Mouse (Mus musculus): ENCODE measurements around the gene Glrx.

DNA sequence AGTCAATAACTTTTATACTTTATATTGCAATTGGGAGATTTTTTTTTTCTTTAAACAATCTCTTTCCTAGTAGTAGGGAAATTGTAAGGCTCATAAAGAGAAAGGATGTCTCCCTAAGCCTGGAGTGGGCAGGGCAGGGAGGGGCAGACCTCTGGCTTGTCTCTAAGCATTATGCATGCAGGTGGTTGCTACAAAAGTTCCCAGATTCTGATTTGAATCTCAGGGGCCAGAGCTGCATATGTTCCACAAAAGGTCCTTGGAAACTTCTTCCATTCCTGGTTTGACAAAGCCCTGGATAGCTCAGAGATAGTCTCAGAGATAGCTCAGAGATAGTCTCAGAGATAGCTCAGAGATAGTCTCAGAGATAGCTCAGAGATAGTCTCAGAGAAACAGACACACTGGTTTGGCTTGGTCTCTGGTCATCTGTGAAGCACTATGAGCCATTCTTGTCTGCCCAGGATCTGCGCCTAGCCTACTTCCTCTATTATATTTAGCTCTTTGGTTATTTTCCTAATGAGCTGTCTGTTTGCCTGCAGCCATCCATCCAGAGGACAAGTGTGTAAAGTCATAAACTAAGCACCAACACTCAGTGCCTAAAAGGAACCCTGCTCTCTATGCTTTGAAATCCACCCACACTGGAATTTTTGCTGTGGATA, 49.0 kb upstream of the Glrx start:
- TF ChIP-seq CTCF (IDR thresholded peaks at IDR 0.05; ENCODE audit: low read depth) = no peak
- TF ChIP-seq EP300 (IDR thresholded peaks at IDR 0.05; ENCODE audit: low read depth) = no peak
